Mouse (Mus musculus) forebrain, embryonic 10.5 days (tissue): ENCODE results near the gene Grik2. TPM values are rescaled to one million over a fixed set of nuclear protein-coding genes. Genes with fewer than 3 reads are reported as not detected.
"Not testable (repeated sequence)": the region's sequence is repeated elsewhere in the genome, so short reads cannot be mapped to it uniquely, and the experiment has no call there.

Source experiments
- DNase-seq: peaks from one replicate; pipeline ENCODE4 v3.0.0-alpha.2; 2017; ENCODE audit warnings: low spot score; ENCODE audit errors: extremely low spot score
- H3K27ac ChIP-seq: fragments of 300-500 bp; sonication (generic); 2 replicates; pipeline ENCODE4 v1.5.1; 2016; ENCODE audit warnings: mild to moderate bottlenecking
- H3K27me3 ChIP-seq: fragments of 300-500 bp; sonication (generic); 2 replicates; pipeline ENCODE4 v1.6.1; 2016; ENCODE audit warnings: mild to moderate bottlenecking; ENCODE audit not compliant: poor library complexity, severe bottlenecking
- H3K36me3 ChIP-seq: fragments of 300-500 bp; sonication (generic); replicated peaks from 2 replicates; pipeline ENCODE4 v1.6.1; 2016; ENCODE audit warnings: mild to moderate bottlenecking, moderate library complexity
- H3K4me1 ChIP-seq: fragments of 300-500 bp; sonication (generic); 2 replicates; pipeline ENCODE4 v1.6.1; 2016
- H3K4me3 ChIP-seq: fragments of 300-500 bp; sonication (generic); 2 replicates; pipeline ENCODE4 v1.5.1; 2016; ENCODE audit warnings: mild to moderate bottlenecking, moderate library complexity
- H3K9me3 ChIP-seq: fragments of 300-500 bp; sonication (generic); 2 replicates; pipeline ENCODE4 v1.6.1; 2016; ENCODE audit warnings: mild to moderate bottlenecking, moderate library complexity
- whole genome bisulfite sequencing: fragments of 180-500 bp; shearing (Covaris S2); methylation state at CpG from one replicate; pipeline ENCODE4 v1.1.7; 2016; 5-methylcytosine and 5-hydroxymethylcytosine counted together
- polyA plus RNA-seq: library from polyadenylated mRNA; unstranded; fragments of >200 nt; fragmentation: Nextera tagmentation; extraction: Ambion mirVana; gene quantifications from 2 replicates; pipeline ENCODE4 v1.2.1, GENCODE M21; 2016

Gene Grik2
- polyA plus RNA-seq, 1 experiment from 2014 or later, result 7.8 TPM

GRCm38 (mm10) chr10:49191773-49192371, 596.7 kb downstream of the Grik2 start:
- Histone ChIP-seq H3K27ac (no peak overlapping the region), H3K4me1 (no peaks in the 10 kb centered on the region), H3K27me3 (no peaks in the 10 kb centered on the region), H3K36me3 (no peaks in the 10 kb centered on the region), H3K4me3 (no peak overlapping the region), H3K9me3 (no peaks in the 10 kb centered on the region)
- no peak for DNase-seq

GRCm38 (mm10) chr10:49191291-49191690, 597.3 kb downstream of the Grik2 start:
- Histone ChIP-seq H3K27me3 (no peaks in the 10 kb centered on the region), H3K4me3 (no peak overlapping the region), H3K36me3 (no peaks in the 10 kb centered on the region), H3K27ac (no peak overlapping the region), H3K4me1 (no peaks in the 10 kb centered on the region), H3K9me3 (no peaks in the 10 kb centered on the region)
- 87% methylated on average over 1 of the region's 1 CpGs for WGBS
- DNase-seq, result no peak

- no peaks in the 10 kb centered on the region for H3K9me3 ChIP-seq
- no peaks in the 10 kb centered on the region for H3K36me3 ChIP-seq
- no peak overlapping the region for H3K27ac ChIP-seq
- H3K4me1 ChIP-seq, result no peaks in the 10 kb centered on the region
- no peak for DNase-seq
- H3K4me3 ChIP-seq, result no peak overlapping the region
- H3K27me3 ChIP-seq, result no peaks in the 10 kb centered on the region
- 83% methylated on average over 4 of the region's 4 CpGs for WGBS
Measured at GRCm38 (mm10) chr10:49154134-49154533, 634.4 kb downstream of the Grik2 start.

- WGBS, result 92% methylated on average over 4 of the region's 4 CpGs
- H3K27me3 ChIP-seq, H3K27ac ChIP-seq, H3K4me1 ChIP-seq, H3K9me3 ChIP-seq, H3K4me3 ChIP-seq, DNase-seq, H3K36me3 ChIP-seq: not testable (repeated sequence)
Measured at GRCm38 (mm10) chr10:49151496-49151895, 637.1 kb downstream of the Grik2 start.

- Histone ChIP-seq H3K27me3 (no peaks in the 10 kb centered on the region), H3K4me3 (no peak overlapping the region), H3K27ac (no peak overlapping the region), H3K9me3 (no peaks in the 10 kb centered on the region), H3K4me1 (no peaks in the 10 kb centered on the region), H3K36me3 (no peaks in the 10 kb centered on the region)
- WGBS, result 79% methylated on average over 4 of the region's 4 CpGs
- DNase-seq, result no peak
Measured at GRCm38 (mm10) chr10:49149714-49150113, 638.9 kb downstream of the Grik2 start.

GRCm38 (mm10) chr10:49142658-49143057, 645.9 kb downstream of the Grik2 start:
- DNase-seq, result no peak
- Histone ChIP-seq H3K9me3 (no peaks in the 10 kb centered on the region), H3K4me1 (no peaks in the 10 kb centered on the region), H3K4me3 (no peak overlapping the region), H3K27ac (no peak overlapping the region), H3K27me3 (no peaks in the 10 kb centered on the region), H3K36me3 (no peaks in the 10 kb centered on the region)
- WGBS, result 94% methylated on average over 3 of the region's 3 CpGs

- H3K36me3 ChIP-seq, result no peaks in the 10 kb centered on the region
- H3K27ac ChIP-seq, result no peak overlapping the region
- no peaks in the 10 kb centered on the region for H3K27me3 ChIP-seq
- H3K4me3 ChIP-seq, result no peak overlapping the region
- H3K4me1 ChIP-seq, result peaks cover 4% of the 10 kb centered on the region
- H3K9me3 ChIP-seq, result no peaks in the 10 kb centered on the region
- no peak for DNase-seq
Measured at GRCm38 (mm10) chr10:49136816-49137215, 651.8 kb downstream of the Grik2 start.

- 6% methylated on average over 1 of the region's 1 CpGs for WGBS
- H3K27me3 ChIP-seq, result no peaks in the 10 kb centered on the region
- H3K9me3 ChIP-seq, result no peaks in the 10 kb centered on the region
- no peak for DNase-seq
- no peak overlapping the region for H3K27ac ChIP-seq
- no peaks in the 10 kb centered on the region for H3K36me3 ChIP-seq
- H3K4me3 ChIP-seq, result no peak overlapping the region
- peaks cover 24% of the 10 kb centered on the region for H3K4me1 ChIP-seq
Measured at GRCm38 (mm10) chr10:49131311-49131710, 657.3 kb downstream of the Grik2 start.

GRCm38 (mm10) chr10:49050339-49050738, 738.2 kb downstream of the Grik2 start:
- Histone ChIP-seq H3K27me3 (no peaks in the 10 kb centered on the region), H3K4me1 (no peaks in the 10 kb centered on the region), H3K36me3 (no peaks in the 10 kb centered on the region), H3K27ac (no peak overlapping the region), H3K4me3 (no peak overlapping the region), H3K9me3 (no peaks in the 10 kb centered on the region)
- DNase-seq, result no peak

GRCm38 (mm10) chr10:49049391-49049790, 739.2 kb downstream of the Grik2 start:
- no peak overlapping the region for H3K4me3 ChIP-seq
- no peaks in the 10 kb centered on the region for H3K9me3 ChIP-seq
- no peaks in the 10 kb centered on the region for H3K27me3 ChIP-seq
- H3K4me1 ChIP-seq, result no peaks in the 10 kb centered on the region
- no peak overlapping the region for H3K27ac ChIP-seq
- no peak for DNase-seq
- H3K36me3 ChIP-seq, result no peaks in the 10 kb centered on the region
